Mouse (Mus musculus) adrenal gland, adult (tissue): ENCODE measurements around the gene Gm8909.
"Not testable (repeated sequence)": the region's sequence is repeated elsewhere in the genome, so short reads cannot be mapped to it uniquely, and the experiment has no call there.

Experiments
- DNase-seq, 2 experiments: peaks; one replicate each; pipeline ENCODE4 v3.0.0; 2022 to 2023; ENCODE audit warnings: low spot score in 1 of 2; ENCODE audit not compliant: inconsistent age in 2 of 2

Gm8909 gene

GRCm38 (mm10) chr17:36168039-36168652 is at the start of gene Gm8909:
Gm8909 (minus strand) TSS chr17:36168537.
- DNase-seq = peak in 1 of 2 experiments; percentile 62

- no peak for DNase-seq
Measured at GRCm38 (mm10) chr17:36215586-36215985, 47.2 kb upstream of the Gm8909 start.

GRCm38 (mm10) chr17:36206846-36207245 is 38.5 kb upstream of the Gm8909 start:
- DNase-seq = no peak

GRCm38 (mm10) chr17:36205862-36206261 is 37.5 kb upstream of the Gm8909 start:
- DNase-seq = peak in 1 of 2 experiments; percentile 25

- peak; percentile 45 to 82 for DNase-seq
Measured at GRCm38 (mm10) chr17:36205456-36205855, 37.1 kb upstream of the Gm8909 start.

GRCm38 (mm10) chr17:36201851-36202250 is 33.5 kb upstream of the Gm8909 start:
- no peak for DNase-seq

- DNase-seq = no peak
Measured at GRCm38 (mm10) chr17:36198317-36198716, 30.0 kb upstream of the Gm8909 start.

- DNase-seq = no peak
Measured at GRCm38 (mm10) chr17:36194471-36194870, 26.1 kb upstream of the Gm8909 start.

GRCm38 (mm10) chr17:36193546-36194141 is 25.3 kb upstream of the Gm8909 start:
- peak; percentile 51 to 81 for DNase-seq

- no peak for DNase-seq
Measured at GRCm38 (mm10) chr17:36192371-36192770, 24.0 kb upstream of the Gm8909 start.

- DNase-seq = no peak
Measured at GRCm38 (mm10) chr17:36190169-36190507, 21.8 kb upstream of the Gm8909 start, which contains the start of gene H2-T3. H2-T3 (minus strand) TSS chr17:36190287.

- no peak for DNase-seq
Measured at GRCm38 (mm10) chr17:36189491-36190168, 21.3 kb upstream of the Gm8909 start.

GRCm38 (mm10) chr17:36187540-36187939 is 19.2 kb upstream of the Gm8909 start:
- no peak for DNase-seq

- no peak for DNase-seq
Measured at GRCm38 (mm10) chr17:36182212-36182611, 13.9 kb upstream of the Gm8909 start.

GRCm38 (mm10) chr17:36179446-36179845 is 11.1 kb upstream of the Gm8909 start:
- DNase-seq = not testable (repeated sequence)

GRCm38 (mm10) chr17:36178938-36179337 is 10.6 kb upstream of the Gm8909 start:
- peak; percentile 25 to 52 for DNase-seq

- DNase-seq = not testable (repeated sequence)
Measured at GRCm38 (mm10) chr17:36176132-36176531, 7.8 kb upstream of the Gm8909 start.

- DNase-seq = no peak
Measured at GRCm38 (mm10) chr17:36170287-36170814, 2.0 kb upstream of the Gm8909 start.

GRCm38 (mm10) chr17:36169753-36170152 is 1.4 kb upstream of the Gm8909 start:
- no peak for DNase-seq

GRCm38 (mm10) chr17:36169094-36169493 is 757 bp upstream of the Gm8909 start:
- DNase-seq = not testable (repeated sequence)

GRCm38 (mm10) chr17:36167306-36168038 is 865 bp downstream of the Gm8909 start:
- no peak for DNase-seq
